Mouse (Mus musculus): ENCODE data around the gene Cblc. TPM values are rescaled to one million over a fixed set of nuclear protein-coding genes. Genes with fewer than 3 reads are reported as not detected.

The Cblc gene
- polyA plus RNA-seq, 1 experiment: 17.1 TPM

DNA sequence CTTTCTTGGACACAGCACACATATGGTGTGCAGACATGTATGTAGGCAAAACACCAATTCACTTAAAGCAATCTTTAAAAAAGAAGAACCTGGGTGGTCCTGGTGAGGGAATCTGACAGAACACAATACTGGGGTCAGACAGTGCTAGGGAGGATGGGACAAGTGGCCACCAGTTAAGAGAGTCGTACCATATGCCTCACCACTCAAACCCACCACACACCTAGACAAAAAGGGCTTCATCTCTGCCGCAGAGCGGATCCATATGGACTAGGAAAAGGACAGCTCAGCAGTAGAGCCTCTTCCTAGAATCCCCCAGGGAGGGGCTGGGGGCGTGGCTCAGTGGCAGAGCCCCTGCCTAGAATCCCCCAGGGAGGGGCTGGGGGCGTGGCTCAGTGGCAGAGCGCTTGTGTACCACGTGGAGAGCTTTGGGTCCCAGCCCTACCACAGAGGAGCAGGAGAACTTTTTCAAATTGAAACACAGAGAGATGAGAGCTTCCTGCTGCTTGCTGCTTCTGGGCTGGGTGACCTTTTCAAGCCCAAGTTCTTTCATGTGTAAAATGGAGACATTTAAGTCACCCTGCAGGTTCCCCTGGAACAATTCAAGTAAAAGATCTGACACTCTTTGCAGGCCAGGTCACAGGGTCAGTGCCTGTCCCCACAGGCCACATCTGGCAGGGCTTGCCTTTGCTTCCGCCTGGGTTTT lies 55.1 kb downstream of the Cblc start:
- peaks cover 18% of the 10 kb centered on the region for H3K4me1 ChIP-seq (ENCODE audit: control insufficient read depth, insufficient read depth, low read length)
- peaks cover 38% of the 10 kb centered on the region for H3K36me3 ChIP-seq (ENCODE audit: control insufficient read depth, insufficient read depth, low read length, poor library complexity, severe bottlenecking)
- H3K27me3 ChIP-seq (ENCODE audit: control insufficient read depth, insufficient read depth, low read length, poor library complexity, severe bottlenecking): no peaks in the 10 kb centered on the region
- TF ChIP-seq POLR2A (IDR thresholded peaks at IDR 0.05; ENCODE audit: insufficient read depth, low read length) (no peak), EP300 (IDR thresholded peaks at IDR 0.05; ENCODE audit: insufficient read depth, low read depth, low read length) (peak; percentile 99)
- H3K9ac ChIP-seq (ENCODE audit: low read depth, poor library complexity, severe bottlenecking): no peak overlapping the region
- H3K4me3 ChIP-seq (ENCODE audit: low read depth, low read length): peak overlapping the region; percentile 48; the same call in 1 of the 2 replicates
- peak overlapping the region; percentile 98 for H3K27ac ChIP-seq (ENCODE audit: insufficient read depth, low read length)
- no peaks in the 10 kb centered on the region for H3K9me3 ChIP-seq (replicated peaks; ENCODE audit: control insufficient read depth, insufficient read depth, low read length, poor library complexity, severe bottlenecking)

DNA sequence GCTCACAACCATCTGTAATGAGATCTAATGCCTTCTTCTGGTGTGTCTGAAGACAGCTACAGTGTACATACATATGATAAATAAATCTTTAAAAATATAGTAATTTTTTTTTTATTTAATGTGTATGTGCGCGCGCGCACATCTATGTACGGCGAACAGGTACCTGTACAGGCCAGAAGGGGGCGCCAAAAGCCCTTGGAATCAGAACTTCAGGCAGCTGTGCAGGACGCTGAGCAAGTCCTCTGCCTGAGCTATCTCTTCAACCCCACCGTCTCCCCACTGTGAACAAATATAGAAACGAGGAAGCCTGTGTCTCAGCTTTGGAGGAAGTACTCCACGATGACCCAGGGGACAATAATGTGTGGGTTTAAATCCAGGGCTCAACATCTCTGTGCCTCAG lies 56.3 kb downstream of the Cblc start:
- Histone ChIP-seq H3K9me3 (replicated peaks; ENCODE audit: control insufficient read depth, insufficient read depth, low read length, poor library complexity, severe bottlenecking) (0 out of 2 replicates have a peak, but pooled peaks cover 4% of the 10 kb centered on the region), H3K4me1 (ENCODE audit: control insufficient read depth, insufficient read depth, low read length) (peaks cover 14% of the 10 kb centered on the region), H3K9ac (ENCODE audit: low read depth, poor library complexity, severe bottlenecking) (no peak overlapping the region), H3K36me3 (ENCODE audit: control insufficient read depth, insufficient read depth, low read length, poor library complexity, severe bottlenecking) (peaks cover 41% of the 10 kb centered on the region), H3K27ac (ENCODE audit: insufficient read depth, low read length) (no peak overlapping the region), H3K4me3 (ENCODE audit: low read depth, low read length) (no peak overlapping the region), H3K27me3 (ENCODE audit: control insufficient read depth, insufficient read depth, low read length, poor library complexity, severe bottlenecking) (no peaks in the 10 kb centered on the region)
- TF ChIP-seq CTCF (IDR thresholded peaks at IDR 0.05; ENCODE audit: low read depth, low read length): peak; percentile 47
- TF ChIP-seq POLR2A (IDR thresholded peaks at IDR 0.05; ENCODE audit: insufficient read depth, low read length): no peak

DNA sequence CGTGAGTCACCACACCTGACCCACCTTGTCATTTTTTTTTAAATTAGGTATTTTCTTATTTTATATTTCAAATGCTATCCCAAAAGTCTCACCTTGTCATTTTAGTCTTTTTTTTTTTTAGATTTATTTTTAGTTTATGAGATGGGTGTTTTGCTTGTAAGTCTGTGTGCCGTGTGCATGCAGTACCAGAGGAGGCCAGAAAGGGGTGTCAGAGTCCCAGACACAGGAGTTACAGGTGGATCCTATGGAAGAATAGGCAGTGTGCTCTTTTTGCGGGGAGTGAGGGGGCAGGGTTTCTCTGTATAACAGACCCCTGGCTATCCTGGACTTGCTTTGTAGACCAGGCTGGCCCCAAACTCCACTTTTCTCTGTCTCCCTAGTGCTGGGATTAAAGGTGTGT lies 57.8 kb downstream of the Cblc start:
- peaks cover 40% of the 10 kb centered on the region for H3K36me3 ChIP-seq (ENCODE audit: control insufficient read depth, insufficient read depth, low read length, poor library complexity, severe bottlenecking)
- peaks cover 7% of the 10 kb centered on the region for H3K4me1 ChIP-seq (ENCODE audit: control insufficient read depth, insufficient read depth, low read length)
- TF ChIP-seq POLR2A (IDR thresholded peaks at IDR 0.05; ENCODE audit: insufficient read depth, low read length) (no peak), EP300 (IDR thresholded peaks at IDR 0.05; ENCODE audit: insufficient read depth, low read depth, low read length) (no peak), CTCF (IDR thresholded peaks at IDR 0.05; ENCODE audit: low read depth, low read length) (peak; percentile 37)
- no peak overlapping the region for H3K9ac ChIP-seq (ENCODE audit: low read depth, poor library complexity, severe bottlenecking)
- H3K9me3 ChIP-seq (replicated peaks; ENCODE audit: control insufficient read depth, insufficient read depth, low read length, poor library complexity, severe bottlenecking): 0 out of 2 replicates have a peak, but pooled peaks cover 4% of the 10 kb centered on the region
- no peaks in the 10 kb centered on the region for H3K27me3 ChIP-seq (ENCODE audit: control insufficient read depth, insufficient read depth, low read length, poor library complexity, severe bottlenecking)
- H3K4me3 ChIP-seq (ENCODE audit: low read depth, low read length): no peak overlapping the region
- no peak overlapping the region for H3K27ac ChIP-seq (ENCODE audit: insufficient read depth, low read length)

DNA sequence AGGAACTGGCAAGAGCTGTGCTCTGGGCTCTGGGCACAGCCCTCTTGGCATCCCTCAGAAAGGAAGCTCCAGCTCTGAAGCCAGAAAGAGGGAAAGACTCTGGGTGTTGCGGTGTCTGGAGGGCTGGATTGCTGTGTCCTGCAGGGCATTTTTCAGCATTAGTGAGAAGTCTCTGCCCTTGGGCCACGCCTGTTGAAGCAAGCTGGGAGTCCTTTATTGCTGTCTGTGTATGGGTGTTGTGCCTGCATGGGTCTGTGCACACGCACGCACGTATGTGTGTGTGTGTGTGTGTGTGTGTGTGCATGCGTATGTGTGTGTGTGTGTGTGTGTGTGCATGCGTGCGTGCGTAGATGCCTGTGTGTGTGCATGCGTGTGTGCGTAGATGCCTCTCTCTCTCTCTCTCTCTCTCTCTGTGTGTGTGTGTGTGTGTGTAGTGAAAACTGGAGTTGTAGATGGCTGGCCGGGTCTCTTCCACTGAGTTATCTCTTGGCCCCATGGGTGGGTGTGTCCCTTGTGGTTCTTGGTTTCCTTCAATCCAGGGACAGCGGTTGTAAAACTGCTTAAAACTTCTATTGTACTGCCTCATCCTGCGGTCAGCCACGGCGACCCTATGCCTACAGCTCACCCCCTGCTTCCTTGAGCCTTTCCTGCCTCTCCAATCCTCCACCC lies 60.1 kb downstream of the Cblc start:
- TF ChIP-seq CTCF (IDR thresholded peaks at IDR 0.05; ENCODE audit: low read depth, low read length): no peak
- TF ChIP-seq EP300 (IDR thresholded peaks at IDR 0.05; ENCODE audit: insufficient read depth, low read depth, low read length): no peak
- no peak for TF ChIP-seq POLR2A (IDR thresholded peaks at IDR 0.05; ENCODE audit: insufficient read depth, low read length)
- Histone ChIP-seq H3K27ac (ENCODE audit: insufficient read depth, low read length) (no peak overlapping the region), H3K4me1 (ENCODE audit: control insufficient read depth, insufficient read depth, low read length) (peaks cover 2% of the 10 kb centered on the region), H3K36me3 (ENCODE audit: control insufficient read depth, insufficient read depth, low read length, poor library complexity, severe bottlenecking) (peaks cover 50% of the 10 kb centered on the region), H3K27me3 (ENCODE audit: control insufficient read depth, insufficient read depth, low read length, poor library complexity, severe bottlenecking) (no peaks in the 10 kb centered on the region), H3K9me3 (replicated peaks; ENCODE audit: control insufficient read depth, insufficient read depth, low read length, poor library complexity, severe bottlenecking) (0 out of 2 replicates have a peak, but pooled peaks cover 4% of the 10 kb centered on the region), H3K9ac (ENCODE audit: low read depth, poor library complexity, severe bottlenecking) (no peak overlapping the region), H3K4me3 (ENCODE audit: low read depth, low read length) (no peak overlapping the region)

DNA sequence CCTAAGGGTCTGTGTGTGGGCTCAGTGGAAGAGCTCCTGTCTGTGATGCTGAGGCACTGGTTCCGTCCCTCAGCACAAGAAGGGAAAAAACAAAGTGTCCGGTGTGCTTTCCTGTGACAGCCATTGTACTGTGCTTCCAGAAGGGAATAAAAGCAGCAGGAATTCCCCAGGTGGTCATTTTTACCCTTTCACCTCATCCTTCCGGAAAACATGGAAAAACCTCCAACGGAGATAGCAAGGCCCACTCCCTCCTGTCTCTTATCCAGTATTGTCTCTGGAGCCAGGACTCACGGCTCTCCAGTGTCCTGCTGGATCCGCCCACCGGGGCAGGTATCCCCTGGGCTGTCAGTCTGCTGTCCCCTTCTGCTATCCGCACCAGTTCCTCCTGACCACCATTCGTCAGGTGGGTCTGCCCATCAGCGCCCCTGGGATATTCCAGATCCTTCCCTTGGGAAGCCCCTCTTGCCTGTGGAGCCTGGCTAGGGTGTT lies 62.4 kb downstream of the Cblc start:
- Histone ChIP-seq H3K4me3 (ENCODE audit: low read depth, low read length) (no peak overlapping the region), H3K27me3 (ENCODE audit: control insufficient read depth, insufficient read depth, low read length, poor library complexity, severe bottlenecking) (no peaks in the 10 kb centered on the region), H3K4me1 (ENCODE audit: control insufficient read depth, insufficient read depth, low read length) (no peaks in the 10 kb centered on the region), H3K27ac (ENCODE audit: insufficient read depth, low read length) (no peak overlapping the region), H3K9ac (ENCODE audit: low read depth, poor library complexity, severe bottlenecking) (no peak overlapping the region), H3K36me3 (ENCODE audit: control insufficient read depth, insufficient read depth, low read length, poor library complexity, severe bottlenecking) (peaks cover 68% of the 10 kb centered on the region), H3K9me3 (replicated peaks; ENCODE audit: control insufficient read depth, insufficient read depth, low read length, poor library complexity, severe bottlenecking) (0 out of 2 replicates have a peak, but pooled peaks cover 4% of the 10 kb centered on the region)
- no peak for TF ChIP-seq EP300 (IDR thresholded peaks at IDR 0.05; ENCODE audit: insufficient read depth, low read depth, low read length)
- no peak for TF ChIP-seq POLR2A (IDR thresholded peaks at IDR 0.05; ENCODE audit: insufficient read depth, low read length)
- no peak for TF ChIP-seq CTCF (IDR thresholded peaks at IDR 0.05; ENCODE audit: low read depth, low read length)

Other genes with a start within 250 kb of the Cblc start
- gene Ppp1r37, start 233.7 kb downstream of the Cblc start, polyA plus RNA-seq (2011; ENCODE audit: insufficient read depth, insufficient read length, low read depth, missing spikeins): 16.1 and 19.1 TPM in 2 replicates
- gene Zfp296, start 219.5 kb downstream of the Cblc start, polyA plus RNA-seq (2011; ENCODE audit: insufficient read depth, insufficient read length, low read depth, missing spikeins): 21.5 and 23.5 TPM in 2 replicates
- 25.2 and 30.5 TPM in 2 replicates for gene Gemin7, start 219.2 kb downstream of the Cblc start, polyA plus RNA-seq (2011; ENCODE audit: insufficient read depth, insufficient read length, low read depth, missing spikeins)
- gene Clasrp, start 192.3 kb downstream of the Cblc start, polyA plus RNA-seq (2011; ENCODE audit: insufficient read depth, insufficient read length, low read depth, missing spikeins): 52.3 and 57.4 TPM in 2 replicates
- 11.7 and 11.9 TPM in 2 replicates for gene Relb, start 167.4 kb downstream of the Cblc start, polyA plus RNA-seq (2011; ENCODE audit: insufficient read depth, insufficient read length, low read depth, missing spikeins)
- gene Clptm1, start 131.8 kb downstream of the Cblc start, polyA plus RNA-seq (2011; ENCODE audit: insufficient read depth, insufficient read length, low read depth, missing spikeins): 49.6 and 52.7 TPM in 2 replicates
- gene Apoc2, start 118.9 kb downstream of the Cblc start, polyA plus RNA-seq (2011; ENCODE audit: insufficient read depth, insufficient read length, low read depth, missing spikeins): 1.2 TPM in 1 of 2 replicates, not detected in the other
- gene Gm44805, start 115.4 kb downstream of the Cblc start, polyA plus RNA-seq (2011; ENCODE audit: insufficient read depth, insufficient read length, low read depth, missing spikeins): not detected in 2 replicates
- 1.1 TPM in 1 of 2 replicates, not detected in the other for gene Apoc4, start 115.3 kb downstream of the Cblc start, polyA plus RNA-seq (2011; ENCODE audit: insufficient read depth, insufficient read length, low read depth, missing spikeins)
- gene Apoc1, start 104.1 kb downstream of the Cblc start, polyA plus RNA-seq (2011; ENCODE audit: insufficient read depth, insufficient read length, low read depth, missing spikeins): 93.2 and 95.8 TPM in 2 replicates
- 1,030 and 1,048 TPM in 2 replicates for gene Apoe, start 97.6 kb downstream of the Cblc start, polyA plus RNA-seq (2011; ENCODE audit: insufficient read depth, insufficient read length, low read depth, missing spikeins)
- 68.2 TPM in 2 replicates for gene Tomm40, start 81.4 kb downstream of the Cblc start, polyA plus RNA-seq (2011; ENCODE audit: insufficient read depth, insufficient read length, low read depth, missing spikeins)
- 86.7 and 97.9 TPM in 2 replicates for gene Nectin2, start 46.3 kb downstream of the Cblc start, polyA plus RNA-seq (2011; ENCODE audit: insufficient read depth, insufficient read length, low read depth, missing spikeins)
- 138 and 154 TPM in 2 replicates for gene Bcam, start 25.8 kb downstream of the Cblc start, polyA plus RNA-seq (2011; ENCODE audit: insufficient read depth, insufficient read length, low read depth, missing spikeins)
- 17.3 and 27.3 TPM in 2 replicates for gene Bcl3, start 26.0 kb upstream of the Cblc start, polyA plus RNA-seq (2011; ENCODE audit: insufficient read depth, insufficient read length, low read depth, missing spikeins)
- 0.82 and 1.1 TPM in 2 replicates for gene Gm19345, start 55.2 kb upstream of the Cblc start, polyA plus RNA-seq (2011; ENCODE audit: insufficient read depth, insufficient read length, low read depth, missing spikeins)
- gene Ceacam16, start 64.5 kb upstream of the Cblc start, polyA plus RNA-seq (2011; ENCODE audit: insufficient read depth, insufficient read length, low read depth, missing spikeins): not detected in 2 replicates
- not detected in 2 replicates for gene Ceacam19, start 91.2 kb upstream of the Cblc start, polyA plus RNA-seq (2011; ENCODE audit: insufficient read depth, insufficient read length, low read depth, missing spikeins)
- 63.5 and 68.1 TPM in 2 replicates for gene Pvr, start 124.4 kb upstream of the Cblc start, polyA plus RNA-seq (2011; ENCODE audit: insufficient read depth, insufficient read length, low read depth, missing spikeins)
- 1.3 and 2.1 TPM in 2 replicates for gene Igsf23, start 153.9 kb upstream of the Cblc start, polyA plus RNA-seq (2011; ENCODE audit: insufficient read depth, insufficient read length, low read depth, missing spikeins)
- gene Ceacam20, start 168.6 kb upstream of the Cblc start, polyA plus RNA-seq (2011; ENCODE audit: insufficient read depth, insufficient read length, low read depth, missing spikeins): 0.21 TPM in 1 of 2 replicates, not detected in the other
- gene Nlrp9b, start 194.7 kb upstream of the Cblc start, polyA plus RNA-seq (2011; ENCODE audit: insufficient read depth, insufficient read length, low read depth, missing spikeins): 0.30 and 0.33 TPM in 2 replicates

Measured in ES-Bruce4 (cell line).